Mouse (Mus musculus) liver, embryonic 14 days (tissue): Measurements from ENCODE around the gene Lce1a1. TPM values are rescaled to one million over a fixed set of nuclear protein-coding genes. Genes with fewer than 3 reads are reported as not detected.

Experiments used
- polyA plus RNA-seq: library from polyadenylated mRNA; depleted of rRNA; stranded (reverse); fragments of >200 nt; gene quantifications from 2 replicates; pipeline ENCODE4 v1.2.3, GENCODE M21; 2012; rRNA removed

Gene Lce1a1
- polyA plus RNA-seq: not detected in 2 replicates

GRCm38 (mm10) chr3:92648207-92648606 is at the start of gene Lce1a1:
Lce1a1 (minus strand) TSS chr3:92648307.

GRCm38 (mm10) chr3:92687110-92687509 is 39.0 kb upstream of the Lce1a1 start, which contains the start of gene Lce1d:
Lce1d (minus strand) TSS chr3:92687210.

GRCm38 (mm10) chr3:92678947-92679346 is 30.8 kb upstream of the Lce1a1 start, which contains the start of gene Lce1c:
Lce1c (plus strand) TSS chr3:92679247.

DNA sequence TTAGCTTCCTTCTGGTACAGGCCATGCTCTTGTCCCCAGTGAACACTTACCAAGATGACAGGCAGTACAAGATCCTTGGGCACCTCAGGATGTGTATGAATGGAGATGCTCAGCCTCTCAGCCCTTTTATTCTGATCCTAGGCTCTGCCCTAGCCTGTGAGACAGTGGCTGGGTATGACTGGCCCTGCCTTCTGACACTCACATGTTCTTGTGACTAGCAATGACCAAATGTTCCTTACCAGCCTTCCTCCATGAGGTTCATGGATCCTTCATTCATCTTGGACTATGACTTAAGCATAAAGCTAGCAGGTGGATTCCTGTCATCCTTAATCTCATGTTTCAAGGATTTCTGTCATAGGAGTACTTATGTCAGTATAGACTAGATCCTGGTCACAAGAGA is 22.1 kb upstream of the Lce1a1 start, which contains the start of gene Lce1a2:
TSS of gene Lce1a2 (minus strand) at position 101 of the 400 bp plus-strand sequence.

DNA sequence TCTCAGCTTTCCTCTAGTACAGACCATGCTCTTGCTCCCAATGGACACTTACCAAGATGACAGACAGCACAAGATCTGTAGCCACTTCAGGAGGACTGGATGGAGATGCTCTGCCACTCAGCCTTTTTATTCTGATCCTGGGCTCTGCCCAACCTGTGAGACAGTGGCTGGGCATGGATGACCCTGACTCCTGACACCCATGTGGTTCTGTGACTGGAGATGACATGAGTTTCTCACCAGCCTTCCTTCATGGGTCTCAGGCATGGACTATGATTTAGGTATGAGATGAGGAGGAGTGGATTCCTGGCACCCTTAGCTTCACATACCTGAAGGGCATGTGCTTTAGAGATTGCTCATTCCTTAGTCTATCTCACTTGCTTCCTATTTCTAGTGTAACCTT is 8.7 kb upstream of the Lce1a1 start, which contains the start of gene Lce1b:
TSS of gene Lce1b (minus strand) at position 101 of the 400 bp plus-strand sequence.

DNA sequence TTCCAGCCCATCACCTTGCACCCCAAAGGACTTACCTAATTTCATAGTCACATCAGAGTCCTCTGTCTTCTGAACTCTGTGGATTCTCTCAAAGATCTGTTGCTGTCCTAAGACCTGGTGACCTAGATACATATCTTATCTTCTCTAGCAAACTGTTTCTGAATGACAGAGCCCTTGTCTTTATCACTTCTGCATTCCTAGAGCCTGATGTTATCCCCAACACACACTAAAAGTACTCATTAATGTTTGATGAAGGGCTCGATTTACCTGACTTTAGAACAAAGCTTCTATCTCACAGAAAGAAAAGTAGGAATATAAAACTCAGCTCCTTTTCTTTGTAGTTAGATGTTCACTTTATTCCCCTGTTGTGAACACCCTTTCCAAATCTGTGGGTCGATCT is 26.5 kb downstream of the Lce1a1 start, which contains the start of gene Lce6a:
TSS of gene Lce6a (minus strand) at position 101 of the 400 bp plus-strand sequence.

GRCm38 (mm10) chr3:92607392-92607791 is 40.7 kb downstream of the Lce1a1 start, which contains the start of gene 2210017I01Rik:
2210017I01Rik (minus strand) TSS chr3:92607492.

Other genes with a start within 250 kb of the Lce1a1 start
- gene Sprr2i, start 240.3 kb downstream of the Lce1a1 start, polyA plus RNA-seq: not detected in 2 replicates
- not detected in 2 replicates for gene Sprr2j-ps, start 230.2 kb downstream of the Lce1a1 start, polyA plus RNA-seq
- 3.4 and 4.3 TPM in 2 replicates for gene Gm9774, start 218.9 kb downstream of the Lce1a1 start, polyA plus RNA-seq
- gene Sprr2k, start 215.7 kb downstream of the Lce1a1 start, polyA plus RNA-seq: 0.05 TPM in 1 of 2 replicates, not detected in the other
- gene Sprr1b, start 209.5 kb downstream of the Lce1a1 start, polyA plus RNA-seq: not detected in 2 replicates
- gene Sprr3, start 189.6 kb downstream of the Lce1a1 start, polyA plus RNA-seq: not detected in 2 replicates
- 0.06 TPM in 1 of 2 replicates, not detected in the other for gene Sprr1a, start 162.4 kb downstream of the Lce1a1 start, polyA plus RNA-seq
- gene Sprr4, start 147.8 kb downstream of the Lce1a1 start, polyA plus RNA-seq: not detected in 2 replicates
- not detected in 2 replicates for gene 2310046K23Rik, start 113.8 kb downstream of the Lce1a1 start, polyA plus RNA-seq
- gene Ivl, start 74.6 kb downstream of the Lce1a1 start, polyA plus RNA-seq: 0.03 TPM in 2 replicates
- 0.03 TPM in 1 of 2 replicates, not detected in the other for gene Smcp, start 59.3 kb downstream of the Lce1a1 start, polyA plus RNA-seq
- gene 2210017I01Rik, start 40.8 kb downstream of the Lce1a1 start, polyA plus RNA-seq: not detected in 2 replicates
- not detected in 2 replicates for gene Lce6a, start 26.6 kb downstream of the Lce1a1 start, polyA plus RNA-seq
- gene Lce1b, start 8.6 kb upstream of the Lce1a1 start, polyA plus RNA-seq: not detected in 2 replicates
- gene Lce1a2, start 22.0 kb upstream of the Lce1a1 start, polyA plus RNA-seq: not detected in 2 replicates
- gene Lce1c, start 30.9 kb upstream of the Lce1a1 start, polyA plus RNA-seq: not detected in 2 replicates
- not detected in 2 replicates for gene Lce1d, start 38.9 kb upstream of the Lce1a1 start, polyA plus RNA-seq
- not detected in 2 replicates for gene Lce1e, start 60.8 kb upstream of the Lce1a1 start, polyA plus RNA-seq
- gene Lce1f, start 72.0 kb upstream of the Lce1a1 start, polyA plus RNA-seq: not detected in 2 replicates
- not detected in 2 replicates for gene Gm38119, start 90.8 kb upstream of the Lce1a1 start, polyA plus RNA-seq
- gene Lce1g, start 104.0 kb upstream of the Lce1a1 start, polyA plus RNA-seq: not detected in 2 replicates
- gene Lce1h, start 116.8 kb upstream of the Lce1a1 start, polyA plus RNA-seq: not detected in 2 replicates
- not detected in 2 replicates for gene Lce1i, start 130.6 kb upstream of the Lce1a1 start, polyA plus RNA-seq
- not detected in 2 replicates for gene Lce1j, start 142.2 kb upstream of the Lce1a1 start, polyA plus RNA-seq
- not detected in 2 replicates for gene Lce1k, start 159.6 kb upstream of the Lce1a1 start, polyA plus RNA-seq
- not detected in 2 replicates for gene Kprp, start 178.9 kb upstream of the Lce1a1 start, polyA plus RNA-seq
- gene Lce1l, start 203.0 kb upstream of the Lce1a1 start, polyA plus RNA-seq: not detected in 2 replicates
- not detected in 2 replicates for gene 2310050C09Rik, start 221.9 kb upstream of the Lce1a1 start, polyA plus RNA-seq